Mouse (Mus musculus) C2C12 (cell line): Measurements from ENCODE around the gene Edn1.

Experiments
- CTCF ChIP-seq: IDR thresholded peaks from one replicate; pipeline ENCODE4 v1.5.1; 2011; ENCODE audit not compliant: control insufficient read depth, insufficient read depth, insufficient read length
- MAX ChIP-seq: IDR thresholded peaks from one replicate; pipeline ENCODE4 v1.6.1; 2011; ENCODE audit warnings: mild to moderate bottlenecking, control low read depth
- MYOD1 ChIP-seq: IDR thresholded peaks from one replicate; pipeline ENCODE4 v1.6.1; 2011; ENCODE audit warnings: low read depth; ENCODE audit not compliant: control insufficient read depth, insufficient read length
- MYOG ChIP-seq: IDR thresholded peaks from one replicate; pipeline ENCODE4 v1.6.1; 2011; ENCODE audit not compliant: control insufficient read depth, insufficient read length; ENCODE audit errors: extremely low read depth
- USF1 ChIP-seq: IDR thresholded peaks from one replicate; pipeline ENCODE4 v1.6.1; 2011; ENCODE audit warnings: low read depth, mild to moderate bottlenecking, control low read depth, moderate library complexity

GRCm38 (mm10) chr13:42309804-42310203 lies 8.5 kb downstream of the Edn1 start:
- TF ChIP-seq MAX: no peak
- TF ChIP-seq CTCF: no peak
- no peak for TF ChIP-seq USF1
- TF ChIP-seq MYOG: no peak
- no peak for TF ChIP-seq MYOD1
